Mouse (Mus musculus) thymus, postnatal 36 days (tissue): ENCODE measurements around the gene Tkfc.
"Not testable (repeated sequence)": the region's sequence is repeated elsewhere in the genome, so short reads cannot be mapped to it uniquely, and the experiment has no call there.

ENCODE experiments used
- DNase-seq, 2 experiments: peaks; one replicate each; pipeline ENCODE4 v3.0.0; 2022; ENCODE audit warnings: mixed read lengths in 2 of 2

Tkfc gene

GRCm38 (mm10) chr19:10585112-10585511, 20.3 kb downstream of the Tkfc start:
- DNase-seq: peak in 1 of 2 experiments; percentile 22

- no peak for DNase-seq
Observed at GRCm38 (mm10) chr19:10583550-10584146, 21.8 kb downstream of the Tkfc start.

GRCm38 (mm10) chr19:10581984-10582383, 23.5 kb downstream of the Tkfc start:
- no peak for DNase-seq

- no peak for DNase-seq
Observed at GRCm38 (mm10) chr19:10580761-10581160, 24.7 kb downstream of the Tkfc start.

GRCm38 (mm10) chr19:10580102-10580501, 25.4 kb downstream of the Tkfc start:
- DNase-seq: no peak

GRCm38 (mm10) chr19:10576690-10577561, 28.5 kb downstream of the Tkfc start, which contains the start of the genes Cyb561a3 and Tmem138:
Gene Cyb561a3, plus strand, starts transcription at chr19:10577172.
Gene Tmem138, minus strand, starts transcription at chr19:10577362.
- DNase-seq: peak; percentile 92 to 93

GRCm38 (mm10) chr19:10569627-10570026, 35.8 kb downstream of the Tkfc start:
- no peak for DNase-seq

GRCm38 (mm10) chr19:10565217-10565616, 40.2 kb downstream of the Tkfc start:
- DNase-seq: no peak

- no peak for DNase-seq
Observed at GRCm38 (mm10) chr19:10564278-10564677, 41.2 kb downstream of the Tkfc start.

- no peak for DNase-seq
Observed at GRCm38 (mm10) chr19:10562351-10562750, 43.1 kb downstream of the Tkfc start.

GRCm38 (mm10) chr19:10561558-10562314, 43.7 kb downstream of the Tkfc start:
- DNase-seq: no peak

GRCm38 (mm10) chr19:10560108-10560507, 45.3 kb downstream of the Tkfc start:
- no peak for DNase-seq

- not testable (repeated sequence) for DNase-seq
Observed at GRCm38 (mm10) chr19:10557837-10558375, 47.5 kb downstream of the Tkfc start.

GRCm38 (mm10) chr19:10557430-10557829, 48.0 kb downstream of the Tkfc start:
- DNase-seq: no peak

- DNase-seq: no peak
Observed at GRCm38 (mm10) chr19:10557001-10557400, 48.5 kb downstream of the Tkfc start.

GRCm38 (mm10) chr19:10555624-10556510, 49.6 kb downstream of the Tkfc start, which contains the start of gene Tmem216:
Gene Tmem216, minus strand, starts transcription at chr19:10556238.
- DNase-seq: peak; percentile 88 to 90

GRCm38 (mm10) chr19:10539454-10539853, 66.0 kb downstream of the Tkfc start:
- no peak for DNase-seq
